Mouse (Mus musculus) myocyte (in vitro differentiated cells): ENCODE measurements at regions not wholly inside any gene's neighbourhood (a gene's known extent, or its start where the extent isn't known, plus 50 kb on each side); places are given as distances from the start of the nearest gene placed in this dataset.

ENCODE experiments used
- CEBPB ChIP-seq: IDR thresholded peaks from 2 replicates; pipeline ENCODE4 v1.6.1; 2011; ENCODE audit warnings: mild to moderate bottlenecking, moderate library complexity; ENCODE audit not compliant: poor library complexity, insufficient read depth, severe bottlenecking
- E2F4 ChIP-seq: IDR thresholded peaks from one replicate; pipeline ENCODE4 v1.6.1; 2011; ENCODE audit warnings: mild to moderate bottlenecking, control low read depth, moderate library complexity; ENCODE audit not compliant: insufficient read depth
- MAX ChIP-seq: IDR thresholded peaks from one replicate; pipeline ENCODE4 v1.6.1; 2011; ENCODE audit warnings: low read depth, mild to moderate bottlenecking, control low read depth
- MYOD1 ChIP-seq, 3 experiments: IDR thresholded peaks; one replicate each; pipeline ENCODE4 v1.6.1; 2011; ENCODE audit warnings: control low read depth in 2 of 3, low read depth in 2 of 3, mild to moderate bottlenecking in 2 of 3, moderate library complexity in 1 of 3; ENCODE audit not compliant: insufficient read length in 2 of 3, control insufficient read depth in 1 of 3
- MYOG ChIP-seq, 3 experiments: IDR thresholded peaks; one replicate each; pipeline ENCODE4 v1.6.1; 2011; ENCODE audit warnings: control low read depth in 2 of 3, low read depth in 2 of 3, mild to moderate bottlenecking in 2 of 3; ENCODE audit not compliant: insufficient read length in 2 of 3, control insufficient read depth in 1 of 3, insufficient read depth in 1 of 3
- POLR2A ChIP-seq: IDR thresholded peaks from one replicate; pipeline ENCODE4 v1.6.1; 2011; ENCODE audit warnings: low read depth, mild to moderate bottlenecking, control low read depth, moderate library complexity; ENCODE audit not compliant: insufficient read length
- POLR2AphosphoS2 ChIP-seq: IDR thresholded peaks from one replicate; pipeline ENCODE4 v1.6.1; 2011; ENCODE audit warnings: low read depth, control low read depth; ENCODE audit not compliant: insufficient read length
- REST ChIP-seq: IDR thresholded peaks from one replicate; pipeline ENCODE4 v1.6.1; 2011; ENCODE audit warnings: mild to moderate bottlenecking, control low read depth, moderate library complexity; ENCODE audit not compliant: insufficient read depth, insufficient read length
- SRF ChIP-seq: IDR thresholded peaks from one replicate; pipeline ENCODE4 v1.6.1; 2011; ENCODE audit warnings: low read depth; ENCODE audit not compliant: control insufficient read depth, insufficient read length
- TCF12 ChIP-seq: IDR thresholded peaks from one replicate; pipeline ENCODE4 v1.6.1; 2011; ENCODE audit warnings: mild to moderate bottlenecking, control low read depth; ENCODE audit not compliant: poor library complexity, insufficient read depth, severe bottlenecking
- TCF3 ChIP-seq: IDR thresholded peaks from one replicate; pipeline ENCODE4 v1.6.1; 2011; ENCODE audit warnings: low read depth, control low read depth; ENCODE audit not compliant: insufficient read length
- USF1 ChIP-seq: IDR thresholded peaks from one replicate; pipeline ENCODE4 v1.6.1; 2011; ENCODE audit warnings: low read depth, mild to moderate bottlenecking, control low read depth, moderate library complexity

DNA sequence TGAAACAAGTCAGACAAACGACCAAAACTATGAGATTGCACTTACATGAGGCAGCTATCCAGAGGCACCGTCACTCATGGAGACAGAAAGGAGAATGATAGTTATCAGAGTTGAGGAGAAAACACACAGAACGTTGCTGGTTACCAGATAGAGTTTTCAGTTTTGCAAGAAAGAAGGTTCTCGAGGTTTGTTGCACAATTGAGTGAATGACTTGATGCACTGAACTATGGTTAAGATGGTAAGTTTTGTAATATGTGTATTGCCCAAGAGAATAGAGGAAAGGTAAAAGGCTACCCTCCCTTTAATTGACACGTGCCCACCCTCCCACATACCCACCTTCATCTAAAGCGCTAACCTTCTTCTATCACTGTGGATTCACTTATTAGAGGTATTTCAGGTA lies 70.5 kb upstream of the Gm6993 start:
- TF ChIP-seq POLR2A (no peak), POLR2AphosphoS2 (no peak), TCF12 (no peak), USF1 (no peak), CEBPB (no peak), MYOG (IDR thresholded peaks at IDR 0.05; ENCODE audit: control insufficient read depth in 1 of 3, insufficient read depth in 1 of 3, insufficient read length in 2 of 3, low read depth in 2 of 3) (no peak), SRF (no peak), MAX (no peak), REST (no peak), E2F4 (no peak), TCF3 (no peak), MYOD1 (IDR thresholded peaks at IDR 0.05; ENCODE audit: control insufficient read depth in 1 of 3, insufficient read length in 2 of 3, low read depth in 2 of 3) (no peak)
